Mouse (Mus musculus) regulatory T cell (primary cell): Measurements from ENCODE around the gene Bmp4.

Source experiments
- in situ Hi-C: fragments of 300-600 bp; cut with MboI, MseI; formaldehyde crosslinking; loops from one replicate; pipeline ENCODE4 v1.15.1; 2025; ENCODE audit warnings: high pct_unique_total_duplicates

The Bmp4 gene

GRCm38 (mm10) chr14:46390249-46390775 lies at the start of gene Bmp4:
Gene Bmp4, minus strand, starts transcription at chr14:46390669.
- in situ Hi-C loops: no loop called here

- in situ Hi-C loops: no loop called here
These were observed 49.1 kb upstream of the Bmp4 start for GRCm38 (mm10) chr14:46439461-46440048.

DNA sequence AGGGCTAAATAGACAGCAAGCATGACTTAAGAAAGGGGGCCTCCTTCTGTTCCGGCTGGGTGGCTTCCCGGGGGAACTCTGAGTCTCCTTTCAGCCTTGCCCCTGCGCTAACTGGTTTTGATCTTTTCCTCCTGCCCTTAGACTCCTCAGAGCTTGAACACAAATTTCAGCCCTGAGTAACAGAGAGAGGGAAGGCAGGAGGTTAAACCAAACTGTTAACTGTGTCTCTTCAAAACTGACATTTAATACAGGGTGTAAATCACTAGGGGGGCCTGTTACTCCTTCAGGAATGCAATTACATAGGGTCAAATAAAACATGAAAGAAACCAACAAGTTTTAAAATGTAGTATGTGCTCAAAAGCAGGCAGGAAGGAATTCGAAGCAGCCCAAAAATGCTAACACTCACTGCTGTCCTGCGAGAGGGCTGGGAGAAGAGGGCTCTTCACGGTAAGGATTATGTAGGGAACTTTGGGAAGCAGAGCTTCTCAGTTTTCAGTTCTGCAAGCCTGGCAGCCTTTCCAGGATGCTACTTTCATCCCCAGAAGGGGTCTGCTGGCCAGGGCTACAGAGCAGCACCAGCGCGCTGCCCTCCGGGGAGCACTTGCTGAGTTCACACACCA lies 46.1 kb upstream of the Bmp4 start:
- in situ Hi-C loops: no loop called here

DNA sequence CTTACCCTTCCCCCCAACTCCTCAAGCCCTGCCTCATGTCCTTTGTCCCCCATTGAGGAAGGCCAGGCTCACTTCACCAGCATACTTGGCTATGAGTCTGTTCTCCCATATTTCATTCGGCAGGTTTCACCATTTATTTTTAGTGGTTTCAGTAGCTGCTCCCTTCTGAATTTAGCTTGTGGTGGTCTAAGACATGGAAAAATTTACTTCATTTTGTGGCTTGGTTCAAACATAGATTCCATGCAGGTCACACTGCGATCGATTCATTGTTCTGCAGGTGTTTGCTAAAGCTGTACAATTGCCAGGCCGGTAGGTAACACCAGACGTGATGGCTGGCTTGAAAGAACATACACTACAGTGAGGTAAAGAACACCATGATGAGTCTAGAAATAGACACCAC lies 39.8 kb upstream of the Bmp4 start:
- in situ Hi-C loops: no loop called here

DNA sequence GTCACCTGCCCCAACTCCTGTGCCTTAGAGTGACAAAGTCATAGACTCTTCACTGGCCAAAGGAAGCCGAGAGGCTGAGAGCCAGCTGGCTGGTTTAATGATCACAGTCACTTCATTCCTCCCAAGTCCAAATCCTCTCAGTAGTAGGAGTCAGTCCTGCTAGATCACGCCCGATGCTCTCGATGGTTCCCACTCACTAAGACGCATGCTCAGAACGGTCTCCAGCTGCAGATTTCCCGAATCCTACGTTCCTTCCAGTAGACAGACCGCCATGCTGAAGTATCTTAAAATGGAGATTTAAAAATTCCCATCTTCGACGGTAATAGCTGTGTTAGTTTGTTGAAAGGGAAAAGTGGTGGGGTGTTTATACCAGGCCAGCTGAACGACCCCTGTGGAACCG lies 36.8 kb upstream of the Bmp4 start:
- in situ Hi-C loops: no loop called here

DNA sequence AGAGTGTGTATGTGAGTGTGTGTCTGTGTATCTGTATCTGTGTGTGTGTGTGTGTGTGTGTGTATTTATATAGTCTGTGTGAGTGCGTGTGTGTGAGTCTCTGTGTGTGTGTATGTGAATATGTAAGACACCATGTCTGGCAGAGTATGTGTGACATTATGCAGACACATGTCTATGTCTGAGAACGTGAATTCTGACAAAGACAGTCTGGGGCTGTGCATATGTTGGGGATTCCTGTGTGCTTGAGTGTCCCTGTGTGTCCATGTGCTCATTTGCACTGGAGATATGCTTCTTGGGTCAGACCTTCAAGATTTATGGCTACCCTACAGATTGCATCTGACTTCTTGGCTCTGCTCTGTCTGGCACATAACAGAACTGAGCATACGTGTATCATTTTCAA lies 31.4 kb upstream of the Bmp4 start:
- in situ Hi-C loops: no loop called here

DNA sequence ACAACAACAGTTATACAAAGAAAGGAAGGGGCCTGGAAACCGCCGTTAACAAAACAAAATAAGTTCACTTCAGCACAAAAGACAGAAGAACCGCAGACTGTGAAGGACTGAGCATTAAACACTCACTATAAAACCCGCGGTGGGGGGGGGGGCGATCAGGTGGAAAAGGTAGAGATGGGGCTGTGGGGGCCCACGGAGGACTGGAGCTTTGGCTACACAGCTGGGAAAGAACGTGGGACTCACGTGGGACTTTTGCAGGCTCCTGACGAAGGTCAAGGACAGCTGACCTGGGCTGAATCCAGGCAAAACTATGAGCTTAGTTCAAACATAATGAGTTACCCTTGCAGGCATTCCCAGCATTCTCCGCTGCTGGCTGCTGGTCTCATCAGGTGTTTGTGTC lies 28.8 kb upstream of the Bmp4 start:
- in situ Hi-C loops: no loop called here

GRCm38 (mm10) chr14:46418371-46419097 lies 28.1 kb upstream of the Bmp4 start:
- in situ Hi-C loops: no loop called here

DNA sequence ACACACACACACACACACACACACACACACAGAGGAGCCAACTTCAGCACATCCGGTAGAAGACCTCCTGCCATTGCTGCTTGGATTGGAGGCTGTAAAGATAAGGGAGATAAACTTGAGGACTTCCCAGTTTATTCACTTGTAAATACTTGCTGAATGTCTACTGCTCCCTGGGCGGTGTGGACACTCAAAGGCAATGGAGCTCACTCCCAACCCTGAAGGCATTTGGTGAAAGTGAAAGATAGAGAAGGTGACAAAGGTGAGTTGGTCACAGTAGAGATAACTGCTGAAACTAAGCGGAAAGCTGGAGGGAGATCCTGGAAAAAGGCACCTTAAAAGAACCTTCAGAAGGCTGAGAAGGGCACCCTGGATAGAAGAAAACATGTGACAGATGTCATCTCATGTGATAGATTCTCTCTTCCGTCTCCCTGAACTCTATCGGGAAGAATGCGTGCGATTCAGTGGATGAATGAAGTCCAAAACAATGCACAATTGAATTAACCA lies 22.1 kb upstream of the Bmp4 start:
- in situ Hi-C loops: no loop called here

DNA sequence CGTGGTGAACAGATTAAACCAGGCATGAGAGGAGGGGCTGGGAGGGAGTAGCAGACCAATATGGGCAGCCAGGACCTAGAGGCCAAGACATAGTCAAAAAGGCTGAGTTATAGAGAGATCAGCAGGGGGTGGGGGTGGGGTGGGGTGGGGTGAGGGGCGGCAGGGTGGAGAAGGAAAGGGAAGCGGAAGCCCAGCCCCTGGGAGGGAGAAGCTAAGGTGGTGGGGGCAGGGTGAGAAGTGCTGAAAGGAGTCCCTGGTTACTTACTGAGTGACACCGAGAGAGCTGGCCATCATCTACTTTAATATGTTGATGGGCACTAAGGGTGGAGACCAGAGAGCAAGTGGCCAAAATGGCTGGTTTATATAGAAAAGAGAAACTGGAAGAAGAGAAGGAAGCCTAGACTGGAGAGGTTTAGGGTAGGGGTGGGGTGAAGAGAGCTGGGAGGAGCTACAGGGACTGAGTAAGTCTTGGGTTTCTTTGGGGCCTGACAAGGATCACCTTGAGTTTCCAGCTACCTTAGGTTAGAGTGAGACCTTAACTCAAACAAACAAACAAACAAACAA lies 20.2 kb upstream of the Bmp4 start:
- in situ Hi-C loops: no loop called here

DNA sequence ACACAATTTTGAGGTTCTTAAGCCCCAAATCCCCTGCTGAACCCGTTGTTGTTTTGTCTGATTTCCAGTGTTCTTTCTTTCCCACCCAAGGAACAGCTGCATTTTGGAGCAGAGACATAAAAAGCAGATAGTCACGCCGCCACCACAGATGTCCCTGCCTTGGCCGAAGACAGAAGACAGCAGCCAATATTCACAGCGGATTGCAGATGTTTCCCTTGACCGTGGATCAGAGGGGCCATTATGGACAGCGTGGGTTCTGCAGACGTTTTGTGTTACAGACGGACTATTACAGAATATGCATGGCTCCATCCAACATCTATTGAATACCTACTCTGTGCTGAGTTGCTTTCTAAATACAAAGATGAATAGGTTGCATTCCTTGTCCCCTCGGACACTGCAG lies 18.5 kb upstream of the Bmp4 start:
- in situ Hi-C loops: no loop called here

GRCm38 (mm10) chr14:46408319-46408718 lies 17.9 kb upstream of the Bmp4 start:
- in situ Hi-C loops: no loop called here

DNA sequence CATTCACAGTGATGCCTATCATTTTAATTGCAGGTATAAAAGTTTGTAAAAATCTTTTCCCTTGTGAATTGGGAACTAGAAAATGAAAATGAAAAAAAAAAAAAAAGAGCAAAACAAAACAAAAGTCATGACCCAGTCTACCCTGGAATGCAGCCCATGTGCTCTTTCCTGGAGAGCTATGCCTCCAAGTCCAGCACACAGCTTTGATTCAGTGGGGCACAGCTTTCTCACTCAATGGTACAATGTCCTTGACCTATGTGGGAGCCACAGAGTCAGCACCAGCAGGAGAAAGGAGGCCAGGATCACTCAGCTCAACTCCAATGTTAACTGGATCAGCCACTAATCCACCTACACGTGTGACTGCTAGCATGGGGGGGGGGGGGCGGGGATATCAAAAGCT lies 9.5 kb upstream of the Bmp4 start:
- in situ Hi-C loops: no loop called here

- in situ Hi-C loops: no loop called here
These were observed 7.7 kb upstream of the Bmp4 start for GRCm38 (mm10) chr14:46398091-46398695.

GRCm38 (mm10) chr14:46391621-46392170 lies 1.2 kb upstream of the Bmp4 start:
- in situ Hi-C loops: no loop called here

GRCm38 (mm10) chr14:46389438-46390248 lies 826 bp downstream of the Bmp4 start:
- in situ Hi-C loops: no loop called here

- in situ Hi-C loops: no loop called here
These were observed 1.8 kb downstream of the Bmp4 start for GRCm38 (mm10) chr14:46388636-46389035.

DNA sequence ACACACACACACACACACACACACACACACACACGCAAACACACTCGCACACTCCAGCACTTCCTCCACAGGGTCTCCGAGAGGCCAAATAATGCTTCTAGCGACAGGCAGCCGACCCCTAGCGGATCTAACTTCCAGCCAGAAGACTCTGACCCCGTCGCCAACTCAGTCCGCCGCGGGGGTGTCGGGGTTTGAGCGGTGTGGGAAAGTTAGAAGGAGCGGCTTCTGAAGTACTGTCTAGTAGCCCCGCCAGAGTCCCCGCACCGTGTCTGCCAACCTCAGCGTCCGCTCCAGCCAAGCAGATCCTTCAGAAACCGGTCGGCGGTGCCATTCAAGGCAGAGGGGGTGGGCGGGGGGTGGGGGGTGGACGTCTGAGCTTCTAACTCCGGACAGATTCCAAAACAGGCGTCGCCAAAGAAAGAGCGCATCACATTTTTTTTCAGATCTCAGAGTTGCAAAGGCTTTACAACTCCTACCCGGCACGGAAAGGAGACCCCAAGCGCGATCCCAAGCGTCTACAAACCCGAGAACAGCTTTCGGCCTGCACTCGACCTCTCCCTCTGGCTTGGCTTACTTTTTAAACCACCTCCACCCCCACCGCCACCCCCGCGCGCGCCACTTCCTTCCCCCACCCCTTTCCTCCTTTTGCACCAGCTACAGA lies 2.5 kb downstream of the Bmp4 start:
- in situ Hi-C loops: no loop called here

DNA sequence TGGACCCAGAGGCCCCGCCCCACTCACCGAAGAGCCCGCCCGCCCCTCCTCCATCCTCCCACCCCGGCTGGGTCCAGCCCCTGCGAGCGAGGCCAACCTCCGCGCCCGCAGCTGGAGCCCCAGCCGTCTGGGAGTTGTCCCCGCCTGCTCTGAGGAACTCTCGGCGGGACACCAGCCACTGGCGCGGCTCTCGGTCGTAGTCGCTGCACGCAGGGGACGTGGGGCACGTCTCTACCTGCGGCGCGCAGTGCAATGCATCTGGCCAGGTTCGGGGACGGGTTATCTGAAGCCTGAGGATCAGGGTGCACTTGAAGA lies 3.2 kb downstream of the Bmp4 start:
- in situ Hi-C loops: no loop called here
